Mouse (Mus musculus): ENCODE data around the gene Pop4. TPM values are rescaled to one million over a fixed set of nuclear protein-coding genes. Genes with fewer than 3 reads are reported as not detected.

Pop4 gene
- polyA plus RNA-seq, 1 experiment from 2014 or later: 54.4 TPM

GRCm38 (mm10) chr7:38259631-38260030 is 11.6 kb downstream of the Pop4 start:
- H3K9ac ChIP-seq (ENCODE audit: low read depth, low read length): no peak overlapping the region
- no peak for ATAC-seq (replicated peaks; ENCODE audit: insufficient number of reproducible peaks, low FRiP score, low TSS enrichment)
- WGBS (ENCODE audit: insufficient replicate concordance): 64% methylated on average over 2 of the region's 2 CpGs

GRCm38 (mm10) chr7:38253441-38253840 is 17.8 kb downstream of the Pop4 start:
- no peak overlapping the region for H3K9ac ChIP-seq (ENCODE audit: low read depth, low read length)
- no peaks in the 10 kb centered on the region for H3K36me3 ChIP-seq (ENCODE audit: control insufficient read depth, insufficient read depth, low read length)
- no peak for ATAC-seq (replicated peaks; ENCODE audit: insufficient number of reproducible peaks, low FRiP score, low TSS enrichment)
- no peaks in the 10 kb centered on the region for H3K4me1 ChIP-seq (ENCODE audit: control insufficient read depth, insufficient read depth, low read length)
- H3K4me3 ChIP-seq (ENCODE audit: low read depth, low read length): no peak overlapping the region
- no peaks in the 10 kb centered on the region for H3K27me3 ChIP-seq (ENCODE audit: control insufficient read depth, insufficient read depth, low read length)
- no peaks in the 10 kb centered on the region for H3K9me3 ChIP-seq (replicated peaks; ENCODE audit: control insufficient read depth, low read length)
- H3K27ac ChIP-seq (ENCODE audit: low read depth, low read length): no peak overlapping the region
- no peak overlapping the region for H3K4me2 ChIP-seq

More at GRCm38 (mm10) chr7:38259631-38260030, 11.6 kb downstream of the Pop4 start:
- Histone ChIP-seq H3K9me3 (replicated peaks; ENCODE audit: control insufficient read depth, low read length) (no peaks in the 10 kb centered on the region), H3K27ac (ENCODE audit: low read depth, low read length) (no peak overlapping the region), H3K27me3 (ENCODE audit: control insufficient read depth, insufficient read depth, low read length) (no peaks in the 10 kb centered on the region), H3K4me2 (no peak overlapping the region), H3K4me1 (ENCODE audit: control insufficient read depth, insufficient read depth, low read length) (no peaks in the 10 kb centered on the region), H3K36me3 (ENCODE audit: control insufficient read depth, insufficient read depth, low read length) (peaks cover 30% of the 10 kb centered on the region), H3K4me3 (ENCODE audit: low read depth, low read length) (no peak overlapping the region)

GRCm38 (mm10) chr7:38251494-38252216 is 19.6 kb downstream of the Pop4 start:
- 52% methylated on average over 5 of the region's 5 CpGs for WGBS (ENCODE audit: insufficient replicate concordance)

GRCm38 (mm10) chr7:38242417-38242816 is 28.8 kb downstream of the Pop4 start:
- Histone ChIP-seq H3K27me3 (ENCODE audit: control insufficient read depth, insufficient read depth, low read length) (no peaks in the 10 kb centered on the region), H3K9me3 (replicated peaks; ENCODE audit: control insufficient read depth, low read length) (no peaks in the 10 kb centered on the region), H3K4me1 (ENCODE audit: control insufficient read depth, insufficient read depth, low read length) (no peaks in the 10 kb centered on the region), H3K27ac (ENCODE audit: low read depth, low read length) (no peak overlapping the region), H3K9ac (ENCODE audit: low read depth, low read length) (no peak overlapping the region), H3K4me3 (ENCODE audit: low read depth, low read length) (no peak overlapping the region), H3K36me3 (ENCODE audit: control insufficient read depth, insufficient read depth, low read length) (no peaks in the 10 kb centered on the region), H3K4me2 (no peak overlapping the region)
- no peak for ATAC-seq (replicated peaks; ENCODE audit: insufficient number of reproducible peaks, low FRiP score, low TSS enrichment)
- WGBS (ENCODE audit: insufficient replicate concordance): 63% methylated on average over 4 of the region's 4 CpGs

More at GRCm38 (mm10) chr7:38251494-38252216, 19.6 kb downstream of the Pop4 start:
- Histone ChIP-seq H3K27me3 (ENCODE audit: control insufficient read depth, insufficient read depth, low read length) (no peaks in the 10 kb centered on the region), H3K4me1 (ENCODE audit: control insufficient read depth, insufficient read depth, low read length) (no peaks in the 10 kb centered on the region), H3K27ac (ENCODE audit: low read depth, low read length) (no peak overlapping the region), H3K4me2 (no peak overlapping the region), H3K9me3 (replicated peaks; ENCODE audit: control insufficient read depth, low read length) (no peaks in the 10 kb centered on the region), H3K36me3 (ENCODE audit: control insufficient read depth, insufficient read depth, low read length) (no peaks in the 10 kb centered on the region), H3K9ac (ENCODE audit: low read depth, low read length) (no peak overlapping the region), H3K4me3 (ENCODE audit: low read depth, low read length) (no peak overlapping the region)
- ATAC-seq (replicated peaks; ENCODE audit: insufficient number of reproducible peaks, low FRiP score, low TSS enrichment): no peak

GRCm38 (mm10) chr7:38237140-38237539 is 34.1 kb downstream of the Pop4 start:
- Histone ChIP-seq H3K27ac (ENCODE audit: low read depth, low read length) (no peak overlapping the region), H3K36me3 (ENCODE audit: control insufficient read depth, insufficient read depth, low read length) (no peaks in the 10 kb centered on the region)

GRCm38 (mm10) chr7:38236400-38237105 is 34.7 kb downstream of the Pop4 start:
- Histone ChIP-seq H3K27me3 (ENCODE audit: control insufficient read depth, insufficient read depth, low read length) (no peaks in the 10 kb centered on the region), H3K27ac (ENCODE audit: low read depth, low read length) (no peak overlapping the region), H3K4me1 (ENCODE audit: control insufficient read depth, insufficient read depth, low read length) (no peaks in the 10 kb centered on the region), H3K9me3 (replicated peaks; ENCODE audit: control insufficient read depth, low read length) (no peaks in the 10 kb centered on the region), H3K4me3 (ENCODE audit: low read depth, low read length) (no peak overlapping the region), H3K4me2 (no peak overlapping the region), H3K9ac (ENCODE audit: low read depth, low read length) (no peak overlapping the region), H3K36me3 (ENCODE audit: control insufficient read depth, insufficient read depth, low read length) (no peaks in the 10 kb centered on the region)
- WGBS (ENCODE audit: insufficient replicate concordance): 40% methylated on average over 11 of the region's 11 CpGs
- ATAC-seq (replicated peaks; ENCODE audit: insufficient number of reproducible peaks, low FRiP score, low TSS enrichment): no peak

More at GRCm38 (mm10) chr7:38237140-38237539, 34.1 kb downstream of the Pop4 start:
- no peaks in the 10 kb centered on the region for H3K9me3 ChIP-seq (replicated peaks; ENCODE audit: control insufficient read depth, low read length)
- H3K27me3 ChIP-seq (ENCODE audit: control insufficient read depth, insufficient read depth, low read length): no peaks in the 10 kb centered on the region
- ATAC-seq (replicated peaks; ENCODE audit: insufficient number of reproducible peaks, low FRiP score, low TSS enrichment): no peak
- no peak overlapping the region for H3K9ac ChIP-seq (ENCODE audit: low read depth, low read length)
- no peaks in the 10 kb centered on the region for H3K4me1 ChIP-seq (ENCODE audit: control insufficient read depth, insufficient read depth, low read length)
- no peak overlapping the region for H3K4me2 ChIP-seq
- no peak overlapping the region for H3K4me3 ChIP-seq (ENCODE audit: low read depth, low read length)

GRCm38 (mm10) chr7:38230285-38230684 is 40.9 kb downstream of the Pop4 start:
- WGBS (ENCODE audit: insufficient replicate concordance): 10% methylated on average over 8 of the region's 8 CpGs
- H3K27me3 ChIP-seq (ENCODE audit: control insufficient read depth, insufficient read depth, low read length): peaks cover 6% of the 10 kb centered on the region; the same call in 1 of the 2 replicates
- no peak overlapping the region; the same call in 1 of the 2 replicates for H3K4me2 ChIP-seq
- H3K9me3 ChIP-seq (replicated peaks; ENCODE audit: control insufficient read depth, low read length): no peaks in the 10 kb centered on the region
- no peak for ATAC-seq (replicated peaks; ENCODE audit: insufficient number of reproducible peaks, low FRiP score, low TSS enrichment)
- no peak overlapping the region for H3K27ac ChIP-seq (ENCODE audit: low read depth, low read length)
- H3K36me3 ChIP-seq (ENCODE audit: control insufficient read depth, insufficient read depth, low read length): no peaks in the 10 kb centered on the region
- peaks cover 6% of the 10 kb centered on the region; the same call in 1 of the 2 replicates for H3K4me1 ChIP-seq (ENCODE audit: control insufficient read depth, insufficient read depth, low read length)
- H3K4me3 ChIP-seq (ENCODE audit: low read depth, low read length): no peak overlapping the region
- H3K9ac ChIP-seq (ENCODE audit: low read depth, low read length): no peak overlapping the region

- H3K4me2 ChIP-seq: peak overlapping the region; percentile 82
- no peaks in the 10 kb centered on the region for H3K36me3 ChIP-seq (ENCODE audit: control insufficient read depth, insufficient read depth, low read length)
- WGBS (ENCODE audit: insufficient replicate concordance): 14% methylated on average over 8 of the region's 8 CpGs
- H3K9ac ChIP-seq (ENCODE audit: low read depth, low read length): no peak overlapping the region
- no peak for ATAC-seq (replicated peaks; ENCODE audit: insufficient number of reproducible peaks, low FRiP score, low TSS enrichment)
- H3K4me3 ChIP-seq (ENCODE audit: low read depth, low read length): peak overlapping the region; percentile 58
- H3K9me3 ChIP-seq (replicated peaks; ENCODE audit: control insufficient read depth, low read length): no peaks in the 10 kb centered on the region
- H3K4me1 ChIP-seq (ENCODE audit: control insufficient read depth, insufficient read depth, low read length): peaks cover 10% of the 10 kb centered on the region
- peaks cover 6% of the 10 kb centered on the region; the same call in 1 of the 2 replicates for H3K27me3 ChIP-seq (ENCODE audit: control insufficient read depth, insufficient read depth, low read length)
- no peak overlapping the region for H3K27ac ChIP-seq (ENCODE audit: low read depth, low read length)
Observed at GRCm38 (mm10) chr7:38228329-38228728, 42.9 kb downstream of the Pop4 start.
